Mouse (Mus musculus): ENCODE measurements around the gene Galm.

Galm gene

GRCm38 (mm10) chr17:80129387-80129786, 2.1 kb downstream of the Galm start:
- DNase-seq = no peak

- no peak for DNase-seq
Measured at GRCm38 (mm10) chr17:80130718-80131430, 3.6 kb downstream of the Galm start.

- DNase-seq = peak; percentile 31
Measured at GRCm38 (mm10) chr17:80131431-80131766, 4.1 kb downstream of the Galm start.

- DNase-seq = no peak
Measured at GRCm38 (mm10) chr17:80131838-80132237, 4.6 kb downstream of the Galm start.

GRCm38 (mm10) chr17:80132502-80132901, 5.2 kb downstream of the Galm start:
- DNase-seq = no peak

GRCm38 (mm10) chr17:80138434-80139162, 11.3 kb downstream of the Galm start:
- no peak for DNase-seq

- no peak for DNase-seq
Measured at GRCm38 (mm10) chr17:80139753-80140444, 12.6 kb downstream of the Galm start.

- no peak for DNase-seq
Measured at GRCm38 (mm10) chr17:80143478-80144232, 16.4 kb downstream of the Galm start.

GRCm38 (mm10) chr17:80145210-80145609, 17.9 kb downstream of the Galm start:
- no peak for DNase-seq

GRCm38 (mm10) chr17:80145771-80146170, 18.5 kb downstream of the Galm start:
- DNase-seq = no peak

- DNase-seq = peak; percentile 70
Measured at GRCm38 (mm10) chr17:80148053-80148994, 21.1 kb downstream of the Galm start.

GRCm38 (mm10) chr17:80148995-80149388, 21.7 kb downstream of the Galm start:
- no peak for DNase-seq

GRCm38 (mm10) chr17:80151353-80151752, 24.1 kb downstream of the Galm start:
- DNase-seq = no peak

GRCm38 (mm10) chr17:80152767-80153630, 25.7 kb downstream of the Galm start:
- DNase-seq = no peak

GRCm38 (mm10) chr17:80153631-80154030, 26.4 kb downstream of the Galm start:
- no peak for DNase-seq

- no peak for DNase-seq
Measured at GRCm38 (mm10) chr17:80156905-80157304, 29.6 kb downstream of the Galm start.

GRCm38 (mm10) chr17:80157489-80157888, 30.2 kb downstream of the Galm start:
- DNase-seq = no peak

GRCm38 (mm10) chr17:80160454-80160853, 33.2 kb downstream of the Galm start:
- peak; percentile 63 for DNase-seq

- DNase-seq = peak; percentile 54
Measured at GRCm38 (mm10) chr17:80163991-80164390, 36.7 kb downstream of the Galm start.

GRCm38 (mm10) chr17:80165741-80166140, 38.5 kb downstream of the Galm start:
- DNase-seq = no peak

- no peak for DNase-seq
Measured at GRCm38 (mm10) chr17:80166346-80166745, 39.1 kb downstream of the Galm start.

Measured in kidney, adult 18-20 months (tissue).